Mouse (Mus musculus): ENCODE measurements around the gene Tdp2. TPM values are rescaled to one million over a fixed set of nuclear protein-coding genes. Genes with fewer than 3 reads are reported as not detected.
"Not testable (repeated sequence)": the region's sequence is repeated elsewhere in the genome, so short reads cannot be mapped to it uniquely, and the experiment has no call there.

Tdp2 gene
- polyA plus RNA-seq, 1 experiment from 2014 or later = 52.8 TPM

DNA sequence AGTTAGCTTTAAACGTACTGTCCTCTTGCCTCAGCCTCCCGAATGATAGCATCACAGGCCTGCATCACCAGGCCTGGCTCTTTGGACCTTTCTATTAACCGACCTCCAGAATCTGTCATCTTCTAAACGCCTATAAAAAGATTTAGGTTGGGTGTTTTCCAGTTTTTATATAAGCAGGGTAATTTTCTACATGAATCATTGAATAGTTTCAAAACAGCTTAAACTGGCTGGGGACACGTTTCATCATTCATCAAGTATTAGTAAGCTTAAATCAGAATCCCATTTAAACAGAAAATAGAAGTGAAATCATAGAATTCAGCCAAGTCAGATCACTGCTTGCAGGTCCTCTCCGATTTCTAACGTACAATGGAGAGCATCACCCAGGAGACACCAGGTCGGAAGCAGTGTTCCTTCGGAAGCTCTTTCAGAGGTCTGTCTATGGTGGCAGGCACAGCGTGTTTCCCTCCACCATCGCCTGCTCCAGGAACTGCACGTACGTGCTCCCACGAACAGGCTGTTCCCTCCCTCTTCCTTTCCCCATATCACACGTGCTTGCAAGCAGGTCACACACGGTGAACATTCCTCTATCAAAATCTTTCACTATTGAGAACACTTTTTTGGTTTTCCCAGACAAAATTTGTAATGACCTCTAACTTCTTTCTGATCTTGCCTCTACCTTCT is 8.7 kb upstream of the Tdp2 start:
- Histone ChIP-seq H3K4me2 (ENCODE audit: low read depth, low read length) (no peak overlapping the region), H3K36me3 (ENCODE audit: control insufficient read depth, insufficient read depth, low read length) (no peaks in the 10 kb centered on the region), H3K4me1 (ENCODE audit: control insufficient read depth, insufficient read depth, low read length) (no peaks in the 10 kb centered on the region), H3K4me3 (ENCODE audit: low read length) (no peak overlapping the region), H3K9ac (ENCODE audit: low read depth, low read length) (no peak overlapping the region), H3K27ac (ENCODE audit: low read length) (no peak overlapping the region), H3K27me3 (replicated peaks; ENCODE audit: control insufficient read depth, insufficient read depth, low read length) (no peaks in the 10 kb centered on the region), H3K9me3 (ENCODE audit: control insufficient read depth, low read length) (no peaks in the 10 kb centered on the region)
- no peak for ATAC-seq
- WGBS = 89% methylated on average over 16 of the region's 16 CpGs

DNA sequence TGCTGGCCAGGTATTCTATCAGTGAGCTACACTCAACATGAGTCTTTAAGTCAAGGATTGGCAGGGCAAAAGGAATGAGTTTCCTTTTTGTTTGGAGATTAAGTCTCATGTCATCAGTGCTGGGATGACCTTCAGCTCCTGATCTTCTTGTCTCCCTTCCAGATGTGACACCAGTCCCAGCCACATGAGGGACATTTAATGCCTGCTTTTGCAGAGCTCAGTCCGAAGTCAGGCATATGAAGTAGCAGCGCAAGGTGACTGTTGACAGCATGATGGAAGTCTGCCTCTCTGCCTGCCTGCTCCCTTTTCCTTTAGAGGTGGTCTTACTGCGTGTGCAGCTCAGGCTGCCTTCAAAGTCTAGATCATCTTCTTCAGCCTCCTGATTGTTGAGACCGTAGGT is 6.8 kb upstream of the Tdp2 start:
- no peak for ATAC-seq
- 86% methylated on average over 4 of the region's 4 CpGs for WGBS
- no peak overlapping the region for H3K4me3 ChIP-seq (ENCODE audit: low read length)

DNA sequence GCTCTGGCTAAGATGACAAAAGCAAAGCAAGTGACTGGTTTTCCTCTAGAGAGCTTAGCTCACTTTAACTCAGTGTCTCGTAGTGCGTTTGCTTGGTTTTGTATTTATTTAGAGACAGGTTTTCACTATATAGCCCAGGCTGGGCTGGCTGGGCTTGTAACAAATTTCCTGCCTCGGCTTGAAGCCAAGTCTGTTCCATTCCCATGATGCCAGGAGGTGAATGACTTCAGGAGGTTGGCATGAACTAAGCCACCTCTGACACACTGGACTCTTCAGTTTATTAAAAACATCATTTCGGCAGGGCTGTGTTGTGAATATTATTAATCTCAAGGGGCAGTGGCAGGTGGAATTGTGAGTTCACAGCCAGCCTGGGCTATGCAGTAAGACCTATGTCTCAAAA is 5.9 kb upstream of the Tdp2 start:
- no peak overlapping the region for H3K27ac ChIP-seq (ENCODE audit: low read length)
- no peak overlapping the region for H3K9ac ChIP-seq (ENCODE audit: low read depth, low read length)
- no peaks in the 10 kb centered on the region for H3K27me3 ChIP-seq (replicated peaks; ENCODE audit: control insufficient read depth, insufficient read depth, low read length)
- H3K9me3 ChIP-seq (ENCODE audit: control insufficient read depth, low read length) = no peaks in the 10 kb centered on the region
- 83% methylated on average over 4 of the region's 4 CpGs for WGBS
- no peaks in the 10 kb centered on the region for H3K36me3 ChIP-seq (ENCODE audit: control insufficient read depth, insufficient read depth, low read length)
- no peak overlapping the region for H3K4me3 ChIP-seq (ENCODE audit: low read length)
- no peaks in the 10 kb centered on the region for H3K4me1 ChIP-seq (ENCODE audit: control insufficient read depth, insufficient read depth, low read length)
- no peak for ATAC-seq
- no peak overlapping the region for H3K4me2 ChIP-seq (ENCODE audit: low read depth, low read length)

More for the DNA sequence above, 6.8 kb upstream of the Tdp2 start:
- no peak overlapping the region for H3K9ac ChIP-seq (ENCODE audit: low read depth, low read length)
- no peaks in the 10 kb centered on the region for H3K27me3 ChIP-seq (replicated peaks; ENCODE audit: control insufficient read depth, insufficient read depth, low read length)
- H3K9me3 ChIP-seq (ENCODE audit: control insufficient read depth, low read length) = no peaks in the 10 kb centered on the region
- H3K36me3 ChIP-seq (ENCODE audit: control insufficient read depth, insufficient read depth, low read length) = no peaks in the 10 kb centered on the region
- H3K27ac ChIP-seq (ENCODE audit: low read length) = no peak overlapping the region
- no peak overlapping the region for H3K4me2 ChIP-seq (ENCODE audit: low read depth, low read length)
- no peaks in the 10 kb centered on the region for H3K4me1 ChIP-seq (ENCODE audit: control insufficient read depth, insufficient read depth, low read length)

DNA sequence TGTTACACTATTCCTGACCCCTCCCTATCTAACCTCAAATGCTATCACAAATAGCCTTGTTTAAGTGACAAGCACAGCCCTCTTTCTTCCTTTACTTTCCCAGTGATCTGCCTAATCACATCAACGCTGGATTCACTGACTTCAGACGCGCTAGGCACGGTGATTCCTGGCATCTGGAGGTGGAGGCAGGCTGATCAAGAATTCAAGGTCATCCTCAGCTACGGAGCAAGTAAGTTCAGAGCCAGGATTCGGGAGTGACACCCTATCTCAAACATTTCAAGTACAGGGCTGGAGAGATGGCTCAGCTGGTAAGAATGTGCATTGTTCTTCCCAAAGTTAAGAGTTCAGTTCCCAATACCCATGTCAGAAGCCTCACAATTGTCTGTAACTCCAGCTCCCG is 5.4 kb upstream of the Tdp2 start:
- no peaks in the 10 kb centered on the region for H3K9me3 ChIP-seq (ENCODE audit: control insufficient read depth, low read length)
- no peaks in the 10 kb centered on the region for H3K4me1 ChIP-seq (ENCODE audit: control insufficient read depth, insufficient read depth, low read length)
- H3K36me3 ChIP-seq (ENCODE audit: control insufficient read depth, insufficient read depth, low read length) = no peaks in the 10 kb centered on the region
- H3K27me3 ChIP-seq (replicated peaks; ENCODE audit: control insufficient read depth, insufficient read depth, low read length) = no peaks in the 10 kb centered on the region
- ATAC-seq = no peak
- WGBS = 69% methylated on average over 7 of the region's 7 CpGs
- no peak overlapping the region for H3K9ac ChIP-seq (ENCODE audit: low read depth, low read length)
- no peak overlapping the region for H3K4me2 ChIP-seq (ENCODE audit: low read depth, low read length)
- no peak overlapping the region for H3K4me3 ChIP-seq (ENCODE audit: low read length)
- no peak overlapping the region for H3K27ac ChIP-seq (ENCODE audit: low read length)

DNA sequence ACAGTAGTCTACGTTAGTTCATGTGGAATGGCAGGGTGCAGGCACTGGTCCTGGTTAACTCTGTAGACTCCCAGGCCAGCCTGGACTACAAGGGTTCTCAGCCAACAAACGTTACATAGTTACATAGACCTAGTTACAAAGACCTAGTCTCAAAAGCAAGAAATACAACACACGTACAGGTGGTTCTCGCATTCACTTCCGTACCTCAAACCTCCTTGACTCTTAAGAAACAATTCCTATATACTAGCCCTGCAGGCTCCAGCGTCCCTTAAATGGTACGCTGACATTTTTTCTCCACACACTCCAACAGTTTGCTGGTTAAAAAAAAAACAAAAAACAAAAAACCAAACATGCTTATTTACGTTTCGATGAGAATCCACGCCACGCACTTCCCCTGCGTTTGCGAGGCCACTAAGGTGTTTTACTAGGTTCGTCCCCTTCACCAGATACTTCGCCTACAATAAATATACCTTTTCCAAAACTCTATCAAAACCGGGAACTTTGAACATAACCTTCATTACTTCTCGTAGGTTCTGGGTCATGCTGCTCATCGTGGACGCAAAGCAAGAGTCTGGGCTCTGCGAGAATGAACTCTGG is 625 bp upstream of the Tdp2 start:
- ATAC-seq = no peak
- Histone ChIP-seq H3K27me3 (replicated peaks; ENCODE audit: control insufficient read depth, insufficient read depth, low read length) (no peaks in the 10 kb centered on the region), H3K36me3 (ENCODE audit: control insufficient read depth, insufficient read depth, low read length) (no peaks in the 10 kb centered on the region), H3K9me3 (ENCODE audit: control insufficient read depth, low read length) (no peaks in the 10 kb centered on the region), H3K4me3 (ENCODE audit: low read length) (peak overlapping the region; percentile 93), H3K27ac (ENCODE audit: low read length) (peak overlapping the region; percentile 81), H3K4me2 (ENCODE audit: low read depth, low read length) (peak overlapping the region; percentile 59), H3K9ac (ENCODE audit: low read depth, low read length) (peak overlapping the region; percentile 72), H3K4me1 (ENCODE audit: control insufficient read depth, insufficient read depth, low read length) (peaks cover 10% of the 10 kb centered on the region)
- WGBS = 2% methylated on average over 20 of the region's 20 CpGs

DNA sequence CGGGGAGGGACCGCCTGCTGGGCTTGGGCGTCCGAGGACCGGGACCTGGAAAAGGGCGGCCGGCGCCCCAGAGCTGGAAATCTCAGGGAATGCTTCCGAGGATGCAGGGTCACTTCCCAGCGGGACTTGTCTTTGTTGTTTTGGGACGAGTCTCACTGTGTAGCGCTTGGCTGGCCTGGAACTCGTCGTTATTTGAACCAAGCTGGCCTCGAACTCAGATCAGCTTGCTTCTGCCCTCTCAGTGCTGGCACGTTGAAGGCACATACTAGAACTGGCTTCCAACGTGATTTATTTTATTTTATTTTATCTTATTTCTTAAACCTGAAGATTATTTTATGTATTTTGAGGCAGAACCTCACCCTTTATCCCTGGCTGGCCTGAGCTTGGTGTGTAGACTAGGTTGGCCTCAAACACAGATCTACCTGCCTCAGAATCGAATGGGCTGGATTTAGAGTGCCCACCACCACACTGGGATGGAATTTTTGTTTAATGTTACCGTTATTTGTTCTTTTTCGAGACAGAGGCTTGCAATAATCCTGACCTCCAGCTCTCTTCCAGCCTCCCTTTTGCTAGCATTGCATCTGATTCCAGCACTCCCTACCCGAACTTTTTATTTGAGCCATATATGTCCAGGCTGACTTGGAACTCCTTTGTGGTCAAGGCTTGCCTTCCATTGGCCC is 792 bp downstream of the Tdp2 start:
- H3K4me2 ChIP-seq (ENCODE audit: low read depth, low read length) = peak overlapping the region; percentile 87
- no peaks in the 10 kb centered on the region for H3K9me3 ChIP-seq (ENCODE audit: control insufficient read depth, low read length)
- H3K27me3 ChIP-seq (replicated peaks; ENCODE audit: control insufficient read depth, insufficient read depth, low read length) = no peaks in the 10 kb centered on the region
- peaks cover 10% of the 10 kb centered on the region for H3K4me1 ChIP-seq (ENCODE audit: control insufficient read depth, insufficient read depth, low read length)
- H3K27ac ChIP-seq (ENCODE audit: low read length) = peak overlapping the region; percentile 96
- H3K9ac ChIP-seq (ENCODE audit: low read depth, low read length) = peak overlapping the region; percentile 97
- WGBS = 3% methylated on average over 21 of the region's 21 CpGs
- H3K36me3 ChIP-seq (ENCODE audit: control insufficient read depth, insufficient read depth, low read length) = no peaks in the 10 kb centered on the region; the same call in 1 of the 2 replicates
- H3K4me3 ChIP-seq (ENCODE audit: low read length) = peak overlapping the region; percentile 93
- ATAC-seq = no peak

DNA sequence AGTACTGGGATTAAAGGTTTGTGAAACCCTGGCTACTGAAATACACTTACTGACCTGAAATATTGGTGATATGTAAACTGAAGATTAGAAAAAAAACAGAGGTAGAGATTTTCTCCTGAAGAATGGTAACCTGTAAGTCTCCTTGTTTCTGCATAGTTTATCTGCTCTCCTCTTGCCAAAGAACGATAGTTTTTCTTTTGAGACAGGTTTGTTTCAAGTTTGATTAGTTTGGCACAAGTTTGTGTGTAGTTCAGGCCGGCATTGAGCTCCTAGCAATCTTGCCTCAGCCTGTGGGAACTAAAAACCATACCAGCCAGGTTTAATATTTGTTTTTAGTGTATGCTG is 1.3 kb downstream of the Tdp2 start:
- peak overlapping the region; percentile 97 for H3K9ac ChIP-seq (ENCODE audit: low read depth, low read length)
- H3K4me1 ChIP-seq (ENCODE audit: control insufficient read depth, insufficient read depth, low read length) = peaks cover 10% of the 10 kb centered on the region
- no peak for ATAC-seq
- no peaks in the 10 kb centered on the region for H3K27me3 ChIP-seq (replicated peaks; ENCODE audit: control insufficient read depth, insufficient read depth, low read length)
- peak overlapping the region; percentile 96 for H3K27ac ChIP-seq (ENCODE audit: low read length)
- 21% methylated on average over 2 of the region's 2 CpGs for WGBS
- H3K4me2 ChIP-seq (ENCODE audit: low read depth, low read length) = peak overlapping the region; percentile 87
- H3K4me3 ChIP-seq (ENCODE audit: low read length) = peak overlapping the region; percentile 93
- H3K36me3 ChIP-seq (ENCODE audit: control insufficient read depth, insufficient read depth, low read length) = no peaks in the 10 kb centered on the region; the same call in 1 of the 2 replicates
- H3K9me3 ChIP-seq (ENCODE audit: control insufficient read depth, low read length) = no peaks in the 10 kb centered on the region

DNA sequence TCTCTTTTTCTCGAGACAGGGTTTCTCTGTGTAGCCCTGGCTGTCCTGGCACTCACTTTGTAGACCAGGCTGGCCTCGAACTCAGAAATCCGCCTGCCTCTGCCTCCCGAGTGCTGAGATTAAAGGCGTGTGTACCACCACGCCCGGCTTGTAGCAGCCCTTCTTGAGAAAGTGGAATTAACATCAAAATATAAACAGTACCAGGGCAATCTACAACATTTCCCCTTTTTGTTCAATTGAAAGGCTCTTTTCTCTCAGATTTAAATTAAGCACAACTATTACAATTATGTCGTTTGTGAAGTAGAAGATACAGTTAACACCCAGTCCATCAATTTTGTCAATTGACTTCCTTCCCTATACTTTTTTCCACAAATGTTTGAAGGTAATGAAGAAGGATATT is 6.3 kb downstream of the Tdp2 start:
- H3K9ac ChIP-seq (ENCODE audit: low read depth, low read length); H3K4me3 ChIP-seq (ENCODE audit: low read length); H3K9me3 ChIP-seq (ENCODE audit: control insufficient read depth, low read length); H3K4me2 ChIP-seq (ENCODE audit: low read depth, low read length); ATAC-seq; H3K27ac ChIP-seq (ENCODE audit: low read length); H3K27me3 ChIP-seq (replicated peaks; ENCODE audit: control insufficient read depth, insufficient read depth, low read length); H3K36me3 ChIP-seq (ENCODE audit: control insufficient read depth, insufficient read depth, low read length): not testable (repeated sequence)
- H3K4me1 ChIP-seq (ENCODE audit: control insufficient read depth, insufficient read depth, low read length) = peaks cover 15% of the 10 kb centered on the region
- WGBS = 88% methylated on average over 8 of the region's 8 CpGs

DNA sequence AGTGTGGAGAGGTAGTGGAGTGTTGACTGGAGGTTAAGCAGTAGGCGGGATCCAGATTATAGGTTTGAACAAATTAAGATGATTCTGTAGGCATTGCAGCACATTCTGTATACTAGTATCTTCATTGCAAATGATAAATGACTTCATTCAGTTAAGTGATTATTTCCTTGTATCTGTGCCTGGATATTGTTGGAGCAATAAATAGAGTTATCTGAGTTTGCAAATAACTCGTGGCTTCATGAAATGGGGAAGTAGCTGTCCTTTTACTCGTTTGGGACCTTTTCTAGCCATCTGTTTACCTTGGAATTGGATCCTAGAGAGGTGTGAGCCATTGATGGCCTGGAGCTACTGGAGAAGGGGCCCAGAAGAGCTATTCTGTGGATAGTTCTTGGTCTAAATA is 8.4 kb downstream of the Tdp2 start:
- H3K4me2 ChIP-seq (ENCODE audit: low read depth, low read length) = no peak overlapping the region
- no peak overlapping the region for H3K4me3 ChIP-seq (ENCODE audit: low read length)
- H3K27ac ChIP-seq (ENCODE audit: low read length) = no peak overlapping the region
- no peaks in the 10 kb centered on the region for H3K9me3 ChIP-seq (ENCODE audit: control insufficient read depth, low read length)
- peaks cover 2% of the 10 kb centered on the region; the same call in 1 of the 2 replicates for H3K36me3 ChIP-seq (ENCODE audit: control insufficient read depth, insufficient read depth, low read length)
- 54% methylated on average over 3 of the region's 3 CpGs for WGBS
- no peak for ATAC-seq
- H3K9ac ChIP-seq (ENCODE audit: low read depth, low read length) = no peak overlapping the region
- no peaks in the 10 kb centered on the region for H3K27me3 ChIP-seq (replicated peaks; ENCODE audit: control insufficient read depth, insufficient read depth, low read length)
- peaks cover 10% of the 10 kb centered on the region for H3K4me1 ChIP-seq (ENCODE audit: control insufficient read depth, insufficient read depth, low read length)

All from intestine, embryonic 16.5 days (tissue).